Mouse (Mus musculus): Measurements from ENCODE around the gene Primpol. TPM values are rescaled to one million over a fixed set of nuclear protein-coding genes. Genes with fewer than 3 reads are reported as not detected.

Primpol gene
- polyA plus RNA-seq, 1 experiment from 2014 or later, result 7.9 TPM

GRCm38 (mm10) chr8:46628645-46629044 is 11.6 kb upstream of the Primpol start:
- WGBS (ENCODE audit: insufficient replicate concordance), result 73% methylated on average over 1 of the region's 1 CpGs

DNA sequence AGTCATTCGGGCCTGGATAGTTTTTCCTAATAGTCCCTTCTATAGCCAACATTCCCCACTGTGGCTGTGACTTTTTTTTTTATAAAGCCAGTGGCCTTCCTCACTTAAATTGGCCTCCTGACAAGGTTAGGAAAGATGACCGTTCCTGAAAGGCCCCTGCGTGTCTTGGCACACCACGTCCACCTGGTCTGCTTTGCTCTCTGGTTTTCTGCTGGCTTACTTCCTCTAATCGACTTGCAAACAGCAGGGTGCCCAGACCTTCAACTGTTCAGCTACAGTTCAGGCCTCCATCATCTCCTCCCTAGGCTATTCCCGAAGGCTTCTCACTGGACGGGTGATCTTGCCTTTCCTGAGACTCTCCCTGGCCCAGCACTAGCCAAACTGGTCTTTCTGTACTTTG is 10.9 kb upstream of the Primpol start:
- H3K27me3 ChIP-seq (ENCODE audit: control insufficient read depth, insufficient read depth, low read depth, low read length), result no peaks in the 10 kb centered on the region
- peaks cover 5% of the 10 kb centered on the region for H3K4me1 ChIP-seq (ENCODE audit: control insufficient read depth, low read depth, low read length)
- no peak overlapping the region for H3K4me3 ChIP-seq (ENCODE audit: low read depth, low read length)
- H3K4me2 ChIP-seq (ENCODE audit: low read depth, low read length), result no peak overlapping the region
- H3K9me3 ChIP-seq (replicated peaks; ENCODE audit: control insufficient read depth, low read length), result no peaks in the 10 kb centered on the region
- no peak overlapping the region for H3K27ac ChIP-seq (ENCODE audit: low read length)
- H3K9ac ChIP-seq (ENCODE audit: low read depth, low read length), result no peak overlapping the region
- no peak for ATAC-seq (ENCODE audit: low read depth)
- H3K36me3 ChIP-seq (ENCODE audit: control insufficient read depth, insufficient read depth), result no peaks in the 10 kb centered on the region; the same call in 1 of the 2 replicates
- 54% methylated on average over 7 of the region's 7 CpGs for WGBS (ENCODE audit: insufficient replicate concordance)

More at GRCm38 (mm10) chr8:46628645-46629044, 11.6 kb upstream of the Primpol start:
- H3K27ac ChIP-seq (ENCODE audit: low read length), result no peak overlapping the region
- no peaks in the 10 kb centered on the region for H3K27me3 ChIP-seq (ENCODE audit: control insufficient read depth, insufficient read depth, low read depth, low read length)
- H3K4me2 ChIP-seq (ENCODE audit: low read depth, low read length), result no peak overlapping the region
- peaks cover 1% of the 10 kb centered on the region; the same call in 1 of the 2 replicates for H3K36me3 ChIP-seq (ENCODE audit: control insufficient read depth, insufficient read depth)
- H3K9ac ChIP-seq (ENCODE audit: low read depth, low read length), result no peak overlapping the region
- no peaks in the 10 kb centered on the region for H3K9me3 ChIP-seq (replicated peaks; ENCODE audit: control insufficient read depth, low read length)
- no peak for ATAC-seq (ENCODE audit: low read depth)
- H3K4me1 ChIP-seq (ENCODE audit: control insufficient read depth, low read depth, low read length), result peaks cover 5% of the 10 kb centered on the region
- no peak overlapping the region for H3K4me3 ChIP-seq (ENCODE audit: low read depth, low read length)

GRCm38 (mm10) chr8:46626642-46627041 is 9.6 kb upstream of the Primpol start:
- H3K4me2 ChIP-seq (ENCODE audit: low read depth, low read length), result no peak overlapping the region
- ATAC-seq (ENCODE audit: low read depth), result no peak
- H3K27me3 ChIP-seq (ENCODE audit: control insufficient read depth, insufficient read depth, low read depth, low read length), result no peaks in the 10 kb centered on the region
- H3K4me3 ChIP-seq (ENCODE audit: low read depth, low read length), result no peak overlapping the region
- no peaks in the 10 kb centered on the region; the same call in 1 of the 2 replicates for H3K36me3 ChIP-seq (ENCODE audit: control insufficient read depth, insufficient read depth)
- H3K9me3 ChIP-seq (replicated peaks; ENCODE audit: control insufficient read depth, low read length), result no peaks in the 10 kb centered on the region
- peaks cover 5% of the 10 kb centered on the region for H3K4me1 ChIP-seq (ENCODE audit: control insufficient read depth, low read depth, low read length)
- WGBS (ENCODE audit: insufficient replicate concordance), result 76% methylated on average over 5 of the region's 5 CpGs
- no peak overlapping the region for H3K9ac ChIP-seq (ENCODE audit: low read depth, low read length)
- no peak overlapping the region for H3K27ac ChIP-seq (ENCODE audit: low read length)

DNA sequence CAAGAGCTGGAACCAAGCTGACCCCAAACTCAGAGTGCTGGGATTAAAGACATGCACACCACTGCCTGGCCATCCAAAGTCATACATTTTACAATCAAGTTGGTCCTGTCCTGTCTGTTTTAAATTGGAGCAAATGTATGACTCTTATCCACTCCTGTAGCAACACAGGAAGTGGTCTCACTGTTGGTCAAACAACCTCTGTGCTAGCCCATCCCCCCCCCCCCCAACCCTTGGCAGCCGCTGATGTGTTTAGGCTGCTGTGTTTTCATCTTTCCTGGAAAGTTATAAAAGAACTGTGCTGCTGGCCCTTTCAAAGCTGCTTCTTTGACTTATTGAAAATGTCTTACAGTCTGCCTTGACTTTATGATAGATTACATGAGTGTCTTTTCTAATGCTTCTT is 8.2 kb upstream of the Primpol start:
- Histone ChIP-seq H3K9ac (ENCODE audit: low read depth, low read length) (no peak overlapping the region), H3K27me3 (ENCODE audit: control insufficient read depth, insufficient read depth, low read depth, low read length) (no peaks in the 10 kb centered on the region), H3K4me2 (ENCODE audit: low read depth, low read length) (no peak overlapping the region), H3K27ac (ENCODE audit: low read length) (no peak overlapping the region), H3K9me3 (replicated peaks; ENCODE audit: control insufficient read depth, low read length) (no peaks in the 10 kb centered on the region), H3K4me3 (ENCODE audit: low read depth, low read length) (no peak overlapping the region), H3K36me3 (ENCODE audit: control insufficient read depth, insufficient read depth) (no peaks in the 10 kb centered on the region), H3K4me1 (ENCODE audit: control insufficient read depth, low read depth, low read length) (peaks cover 5% of the 10 kb centered on the region)
- no peak for ATAC-seq (ENCODE audit: low read depth)
- WGBS (ENCODE audit: insufficient replicate concordance), result 17% methylated on average over 1 of the region's 1 CpGs

DNA sequence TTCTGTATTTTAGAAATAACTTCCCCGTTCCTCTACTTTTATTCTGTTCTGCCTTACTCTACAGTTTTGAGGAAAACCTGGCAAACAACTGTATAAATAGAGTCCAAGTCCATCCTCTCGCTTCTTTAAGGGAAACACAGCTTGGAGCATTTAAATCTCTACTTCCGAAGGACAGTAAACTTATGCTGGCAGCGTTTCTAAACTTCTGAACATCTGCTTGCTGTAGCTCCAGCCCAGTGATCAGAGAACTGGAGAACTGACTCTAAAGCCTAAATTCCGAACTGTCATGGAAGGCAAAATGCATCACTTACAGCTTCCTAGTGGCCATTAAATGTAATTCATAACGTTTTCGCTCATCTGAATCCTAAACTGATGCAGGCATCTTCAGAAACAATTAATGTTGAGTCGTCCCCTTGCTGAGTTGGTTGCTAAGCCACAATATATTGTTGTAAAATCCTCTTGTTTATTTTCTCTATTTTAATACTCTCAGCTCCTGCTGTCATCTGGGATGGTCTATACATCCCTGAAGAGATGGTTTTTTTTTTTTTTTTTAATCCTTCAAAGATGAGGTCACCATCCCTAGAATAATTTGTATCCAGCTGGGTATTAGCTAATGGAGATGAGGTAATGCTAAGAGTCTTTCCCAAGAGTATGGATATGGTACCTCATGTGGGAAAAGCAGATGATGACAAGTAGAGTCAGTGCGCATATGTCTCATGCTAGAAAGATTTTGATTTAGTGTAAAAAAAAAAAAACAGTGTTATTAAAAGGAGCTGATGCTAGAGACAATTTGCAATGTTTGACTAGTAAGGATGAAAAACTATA is 5.6 kb upstream of the Primpol start:
- no peak overlapping the region for H3K4me3 ChIP-seq (ENCODE audit: low read depth, low read length)
- no peak overlapping the region for H3K27ac ChIP-seq (ENCODE audit: low read length)
- no peaks in the 10 kb centered on the region for H3K36me3 ChIP-seq (ENCODE audit: control insufficient read depth, insufficient read depth)
- H3K9me3 ChIP-seq (replicated peaks; ENCODE audit: control insufficient read depth, low read length), result no peaks in the 10 kb centered on the region
- H3K9ac ChIP-seq (ENCODE audit: low read depth, low read length), result no peak overlapping the region
- H3K4me1 ChIP-seq (ENCODE audit: control insufficient read depth, low read depth, low read length), result peaks cover 18% of the 10 kb centered on the region
- H3K27me3 ChIP-seq (ENCODE audit: control insufficient read depth, insufficient read depth, low read depth, low read length), result no peaks in the 10 kb centered on the region
- H3K4me2 ChIP-seq (ENCODE audit: low read depth, low read length), result no peak overlapping the region
- 76% methylated on average over 9 of the region's 9 CpGs for WGBS (ENCODE audit: insufficient replicate concordance)
- ATAC-seq (ENCODE audit: low read depth), result no peak

- Histone ChIP-seq H3K9ac (ENCODE audit: low read depth, low read length) (peak overlapping the region; percentile 85), H3K27ac (ENCODE audit: low read length) (no peak overlapping the region), H3K36me3 (ENCODE audit: control insufficient read depth, insufficient read depth) (no peaks in the 10 kb centered on the region), H3K4me2 (ENCODE audit: low read depth, low read length) (peak overlapping the region; percentile 94), H3K9me3 (replicated peaks; ENCODE audit: control insufficient read depth, low read length) (no peaks in the 10 kb centered on the region), H3K27me3 (ENCODE audit: control insufficient read depth, insufficient read depth, low read depth, low read length) (no peaks in the 10 kb centered on the region), H3K4me3 (ENCODE audit: low read depth, low read length) (peak overlapping the region; percentile 80), H3K4me1 (ENCODE audit: control insufficient read depth, low read depth, low read length) (peaks cover 23% of the 10 kb centered on the region)
- WGBS (ENCODE audit: insufficient replicate concordance), result 5% methylated on average over 10 of the region's 10 CpGs
- no peak for ATAC-seq (ENCODE audit: low read depth)
Measured at GRCm38 (mm10) chr8:46618639-46619320, 1.8 kb upstream of the Primpol start.

- no peaks in the 10 kb centered on the region for H3K9me3 ChIP-seq (replicated peaks; ENCODE audit: control insufficient read depth, low read length)
- peak; percentile 39 for ATAC-seq (ENCODE audit: low read depth)
- H3K4me1 ChIP-seq (ENCODE audit: control insufficient read depth, low read depth, low read length), result peaks cover 23% of the 10 kb centered on the region
Measured at GRCm38 (mm10) chr8:46617690-46618620, 943 bp upstream of the Primpol start.

DNA sequence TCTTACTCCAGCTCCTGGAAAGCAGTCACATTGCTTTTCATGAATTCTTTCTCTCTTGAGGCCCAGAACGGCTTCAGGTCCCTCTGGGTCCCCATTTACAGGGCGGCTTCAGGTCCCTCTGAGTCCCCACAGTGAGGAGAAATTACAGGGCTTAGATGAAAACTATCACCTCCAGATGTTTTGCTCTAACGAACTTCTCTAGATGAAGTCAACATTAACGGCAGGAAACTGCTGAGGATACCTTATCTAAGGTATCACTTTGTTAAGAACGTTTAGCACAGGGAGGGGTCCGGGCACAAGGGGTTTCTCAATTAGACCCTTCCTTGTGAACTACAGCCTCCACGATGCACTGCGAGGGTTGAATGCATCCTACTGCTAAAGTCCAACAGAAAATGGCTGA is 1.1 kb downstream of the Primpol start:
- Histone ChIP-seq H3K27me3 (ENCODE audit: control insufficient read depth, insufficient read depth, low read depth, low read length) (no peaks in the 10 kb centered on the region), H3K9ac (ENCODE audit: low read depth, low read length) (peak overlapping the region; percentile 78), H3K4me2 (ENCODE audit: low read depth, low read length) (peak overlapping the region; percentile 94), H3K9me3 (replicated peaks; ENCODE audit: control insufficient read depth, low read length) (no peaks in the 10 kb centered on the region), H3K4me3 (ENCODE audit: low read depth, low read length) (peak overlapping the region; percentile 80), H3K4me1 (ENCODE audit: control insufficient read depth, low read depth, low read length) (peaks cover 23% of the 10 kb centered on the region), H3K27ac (ENCODE audit: low read length) (peak overlapping the region; percentile 92), H3K36me3 (ENCODE audit: control insufficient read depth, insufficient read depth) (no peaks in the 10 kb centered on the region)
- ATAC-seq (ENCODE audit: low read depth), result no peak
- 22% methylated on average over 8 of the region's 8 CpGs for WGBS (ENCODE audit: insufficient replicate concordance)

More at GRCm38 (mm10) chr8:46617690-46618620, 943 bp upstream of the Primpol start:
- Histone ChIP-seq H3K9ac (ENCODE audit: low read depth, low read length) (peak overlapping the region; percentile 85), H3K4me3 (ENCODE audit: low read depth, low read length) (peak overlapping the region; percentile 80), H3K36me3 (ENCODE audit: control insufficient read depth, insufficient read depth) (no peaks in the 10 kb centered on the region), H3K27ac (ENCODE audit: low read length) (peak overlapping the region; percentile 79), H3K27me3 (ENCODE audit: control insufficient read depth, insufficient read depth, low read depth, low read length) (no peaks in the 10 kb centered on the region), H3K4me2 (ENCODE audit: low read depth, low read length) (peak overlapping the region; percentile 94)
- WGBS (ENCODE audit: insufficient replicate concordance), result under 1% methylated on average over 38 of the region's 38 CpGs

Measured in liver, embryonic 16.5 days (tissue).